13 mouse cellular contexts compared by ENCODE assay signal in genomic region chrX:99241684-99242118, GRCm38 (mm10).
DNase-seq lines count a peak whose midpoint lies in the region; ATAC-seq lines count a peak whose summit lies in the region.
"Had no signal": no experiment of that assay in that cellular context is flagged by ENCODE, and none has a peak within 500 bp of the region (broad histone marks: within the 10 kb centered on the region; RNA-seq: fewer than 3 reads in every experiment).

No protein-coding gene starts in this region.

- intact Hi-C loops in heart, postnatal 14 days (cut with DNase I) = loop anchor here (5.0 kb wide), 1 partner anchor 41 kb away; no protein-coding TSS in a partner anchor
- intact Hi-C loops in left cerebral cortex, postnatal 14 days (cut with DNase I) = no loop called here

- H3K4me3 ChIP-seq in heart, embryonic 10.5 days = no peak overlapping the region
- H3K4me3 ChIP-seq in lung, embryonic 16.5 days (ENCODE audit: low read length) = no peak overlapping the region
- no peak overlapping the region for H3K4me3 ChIP-seq in limb, embryonic 11.5 days (ENCODE audit: low read depth, low read length)
- no peak overlapping the region for H3K4me3 ChIP-seq in stomach, embryonic 16.5 days (replicated peaks; ENCODE audit: low read length)
- H3K4me3 ChIP-seq: forebrain, embryonic 12.5 days; liver, embryonic 15.5 days had no signal

- peaks cover 74% of the 10 kb centered on the region for H3K27me3 ChIP-seq in heart, embryonic 10.5 days (ENCODE audit: insufficient read depth, poor library complexity, severe bottlenecking)
- H3K27me3 ChIP-seq in lung, embryonic 16.5 days (ENCODE audit: control insufficient read depth, insufficient read depth, low read depth, low read length) = peaks cover 9% of the 10 kb centered on the region
- H3K27me3 ChIP-seq in limb, embryonic 11.5 days (ENCODE audit: control insufficient read depth, insufficient read depth, low read length) = peaks cover 15% of the 10 kb centered on the region; the same call in 1 of the 2 replicates
- H3K27me3 ChIP-seq in stomach, embryonic 16.5 days (ENCODE audit: control insufficient read depth, insufficient read depth, low read length) = peaks cover 3% of the 10 kb centered on the region

- peak; percentile 86 for ATAC-seq in lung, embryonic 16.5 days (ENCODE audit: low read depth)
- ATAC-seq in limb, embryonic 11.5 days (ENCODE audit: insufficient number of reproducible peaks, low FRiP score, low TSS enrichment, low read depth) = 0 out of 2 replicates have a peak, but pooled peaks have one; percentile 44
- ATAC-seq in stomach, embryonic 16.5 days (ENCODE audit: insufficient read depth, low FRiP score) = peak; percentile 63; the same call in 1 of the 2 replicates

- H3K27ac ChIP-seq in heart, embryonic 10.5 days = peak overlapping the region; percentile 24
- H3K27ac ChIP-seq in lung, embryonic 16.5 days (ENCODE audit: low read length) = peak overlapping the region; percentile 73
- H3K27ac ChIP-seq in limb, embryonic 11.5 days (replicated peaks; ENCODE audit: low read depth, low read length) = no peak overlapping the region
- peak overlapping the region; percentile 38 for H3K27ac ChIP-seq in stomach, embryonic 16.5 days (ENCODE audit: low read length)
- H3K27ac ChIP-seq: forebrain, embryonic 12.5 days; liver, embryonic 15.5 days had no signal

- peaks cover 11% of the 10 kb centered on the region for H3K4me1 ChIP-seq in heart, embryonic 10.5 days
- 0 out of 2 replicates have a peak, but pooled peaks cover 7% of the 10 kb centered on the region for H3K4me1 ChIP-seq in lung, embryonic 16.5 days (replicated peaks; ENCODE audit: control insufficient read depth, insufficient read depth, low read length)
- H3K4me1 ChIP-seq in limb, embryonic 11.5 days (ENCODE audit: control insufficient read depth, insufficient read depth, low read length) = 0 out of 2 replicates have a peak, but pooled peaks cover 3% of the 10 kb centered on the region
- 0 out of 2 replicates have a peak, but pooled peaks cover 4% of the 10 kb centered on the region for H3K4me1 ChIP-seq in stomach, embryonic 16.5 days (ENCODE audit: control insufficient read depth, insufficient read depth, low read length)
- H3K4me1 ChIP-seq: forebrain, embryonic 12.5 days; liver, embryonic 15.5 days had no signal

- no peaks in the 10 kb centered on the region for H3K36me3 ChIP-seq in heart, embryonic 10.5 days
- H3K36me3 ChIP-seq in lung, embryonic 16.5 days (ENCODE audit: control insufficient read depth, insufficient read depth, low read length) = no peaks in the 10 kb centered on the region
- H3K36me3 ChIP-seq in limb, embryonic 11.5 days (ENCODE audit: control insufficient read depth, insufficient read depth, low read length) = no peaks in the 10 kb centered on the region
- no peaks in the 10 kb centered on the region for H3K36me3 ChIP-seq in stomach, embryonic 16.5 days (ENCODE audit: control insufficient read depth, insufficient read depth, low read length)
- H3K36me3 ChIP-seq: forebrain, embryonic 12.5 days; liver, embryonic 15.5 days had no signal

- 25% methylated on average over 5 of the region's 5 CpGs for WGBS in heart, embryonic 10.5 days
- 29% methylated on average over 5 of the region's 5 CpGs for WGBS in lung, embryonic 16.5 days
- WGBS in limb, embryonic 11.5 days = 35% methylated on average over 5 of the region's 5 CpGs
- WGBS in stomach, embryonic 16.5 days = 19% methylated on average over 5 of the region's 5 CpGs

- no peak for DNase-seq in heart, embryonic 10.5 days (ENCODE audit: low spot score)
- no peak for DNase-seq in heart, postnatal 14 days
- DNase-seq in lung, postnatal 14 days = no peak
- no peak for DNase-seq in limb, embryonic 11.5 days (ENCODE audit: low spot score)
- no peak for DNase-seq in layer of hippocampus, adult 8-10 months (ENCODE audit: low spot score in 2 of 2)
- DNase-seq in left cerebral cortex, postnatal 14 days (ENCODE audit: low spot score in 2 of 2) = no peak
- DNase-seq: cerebellum, postnatal 36 days; gastrocnemius, postnatal 25 days; right cerebral cortex, postnatal 14 days had no signal

- no peaks in the 10 kb centered on the region for H3K9me3 ChIP-seq in heart, embryonic 10.5 days
- no peaks in the 10 kb centered on the region for H3K9me3 ChIP-seq in lung, embryonic 16.5 days (ENCODE audit: control insufficient read depth, low read length)
- no peaks in the 10 kb centered on the region for H3K9me3 ChIP-seq in limb, embryonic 11.5 days (ENCODE audit: control insufficient read depth, low read length)
- H3K9me3 ChIP-seq in stomach, embryonic 16.5 days (replicated peaks; ENCODE audit: control insufficient read depth, low read length) = no peaks in the 10 kb centered on the region
- H3K9me3 ChIP-seq: forebrain, embryonic 12.5 days; liver, embryonic 15.5 days had no signal

- no peak overlapping the region for H3K4me2 ChIP-seq in lung, embryonic 16.5 days (ENCODE audit: low read depth, low read length)
- no peak overlapping the region for H3K4me2 ChIP-seq in limb, embryonic 11.5 days (ENCODE audit: low read depth, severe bottlenecking)
- no peak overlapping the region for H3K4me2 ChIP-seq in stomach, embryonic 16.5 days (ENCODE audit: low read depth, low read length)
- H3K4me2 ChIP-seq: forebrain, embryonic 12.5 days; liver, embryonic 15.5 days had no signal

- H3K9ac ChIP-seq in lung, embryonic 16.5 days (ENCODE audit: low read length) = no peak overlapping the region
- H3K9ac ChIP-seq in limb, embryonic 11.5 days (ENCODE audit: low read length) = no peak overlapping the region
- no peak overlapping the region for H3K9ac ChIP-seq in stomach, embryonic 16.5 days (ENCODE audit: low read length)
- H3K9ac ChIP-seq: forebrain, embryonic 12.5 days; liver, embryonic 15.5 days had no signal
